Mouse (Mus musculus): ENCODE data around the gene Aimp2. TPM values are rescaled to one million over a fixed set of nuclear protein-coding genes. Genes with fewer than 3 reads are reported as not detected.

The Aimp2 gene
- polyA plus RNA-seq, 1 experiment from 2014 or later, result 95.5 TPM

- ATAC-seq (replicated peaks; ENCODE audit: insufficient number of reproducible peaks, low FRiP score, low TSS enrichment), result no peak; the same call in 1 of the 2 replicates
- Histone ChIP-seq H3K9me3 (replicated peaks; ENCODE audit: control insufficient read depth, low read length) (no peaks in the 10 kb centered on the region), H3K27me3 (ENCODE audit: control insufficient read depth, insufficient read depth, low read length) (no peaks in the 10 kb centered on the region), H3K4me3 (ENCODE audit: low read depth, low read length) (no peak overlapping the region), H3K9ac (ENCODE audit: low read depth, low read length) (no peak overlapping the region), H3K36me3 (ENCODE audit: control insufficient read depth, insufficient read depth, low read length) (peaks cover 14% of the 10 kb centered on the region), H3K4me2 (no peak overlapping the region), H3K4me1 (ENCODE audit: control insufficient read depth, insufficient read depth, low read length) (no peaks in the 10 kb centered on the region), H3K27ac (ENCODE audit: low read depth, low read length) (no peak overlapping the region)
- WGBS (ENCODE audit: insufficient replicate concordance), result 43% methylated on average over 9 of the region's 9 CpGs
These were observed 17.3 kb downstream of the Aimp2 start for GRCm38 (mm10) chr5:143892255-143892886.

- Histone ChIP-seq H3K36me3 (ENCODE audit: control insufficient read depth, insufficient read depth, low read length) (peaks cover 28% of the 10 kb centered on the region), H3K9ac (ENCODE audit: low read depth, low read length) (no peak overlapping the region), H3K4me2 (no peak overlapping the region), H3K9me3 (replicated peaks; ENCODE audit: control insufficient read depth, low read length) (no peaks in the 10 kb centered on the region), H3K4me3 (ENCODE audit: low read depth, low read length) (no peak overlapping the region), H3K4me1 (ENCODE audit: control insufficient read depth, insufficient read depth, low read length) (no peaks in the 10 kb centered on the region), H3K27ac (ENCODE audit: low read depth, low read length) (no peak overlapping the region), H3K27me3 (ENCODE audit: control insufficient read depth, insufficient read depth, low read length) (no peaks in the 10 kb centered on the region)
- WGBS (ENCODE audit: insufficient replicate concordance), result 69% methylated on average over 6 of the region's 6 CpGs
- no peak for ATAC-seq (replicated peaks; ENCODE audit: insufficient number of reproducible peaks, low FRiP score, low TSS enrichment)
These were observed 18.9 kb downstream of the Aimp2 start for GRCm38 (mm10) chr5:143890741-143891140.

- Histone ChIP-seq H3K4me3 (ENCODE audit: low read depth, low read length) (no peak overlapping the region), H3K27me3 (ENCODE audit: control insufficient read depth, insufficient read depth, low read length) (no peaks in the 10 kb centered on the region), H3K4me1 (ENCODE audit: control insufficient read depth, insufficient read depth, low read length) (no peaks in the 10 kb centered on the region), H3K36me3 (ENCODE audit: control insufficient read depth, insufficient read depth, low read length) (peaks cover 45% of the 10 kb centered on the region), H3K9ac (ENCODE audit: low read depth, low read length) (no peak overlapping the region), H3K4me2 (no peak overlapping the region), H3K9me3 (replicated peaks; ENCODE audit: control insufficient read depth, low read length) (no peaks in the 10 kb centered on the region), H3K27ac (ENCODE audit: low read depth, low read length) (no peak overlapping the region)
- 93% methylated on average over 3 of the region's 3 CpGs for WGBS (ENCODE audit: insufficient replicate concordance)
- ATAC-seq (replicated peaks; ENCODE audit: insufficient number of reproducible peaks, low FRiP score, low TSS enrichment), result no peak
These were observed 24.4 kb downstream of the Aimp2 start for GRCm38 (mm10) chr5:143885274-143885673.

GRCm38 (mm10) chr5:143874571-143874970 is 35.1 kb downstream of the Aimp2 start:
- Histone ChIP-seq H3K4me1 (ENCODE audit: control insufficient read depth, insufficient read depth, low read length) (no peaks in the 10 kb centered on the region), H3K36me3 (ENCODE audit: control insufficient read depth, insufficient read depth, low read length) (peaks cover 34% of the 10 kb centered on the region), H3K4me3 (ENCODE audit: low read depth, low read length) (no peak overlapping the region), H3K4me2 (no peak overlapping the region), H3K27me3 (ENCODE audit: control insufficient read depth, insufficient read depth, low read length) (no peaks in the 10 kb centered on the region), H3K9me3 (replicated peaks; ENCODE audit: control insufficient read depth, low read length) (no peaks in the 10 kb centered on the region), H3K27ac (ENCODE audit: low read depth, low read length) (no peak overlapping the region), H3K9ac (ENCODE audit: low read depth, low read length) (no peak overlapping the region)
- no peak; the same call in 1 of the 2 replicates for ATAC-seq (replicated peaks; ENCODE audit: insufficient number of reproducible peaks, low FRiP score, low TSS enrichment)
- WGBS (ENCODE audit: insufficient replicate concordance), result 66% methylated on average over 4 of the region's 4 CpGs

GRCm38 (mm10) chr5:143871547-143872169 is 38.0 kb downstream of the Aimp2 start:
- no peaks in the 10 kb centered on the region for H3K9me3 ChIP-seq (replicated peaks; ENCODE audit: control insufficient read depth, low read length)
- H3K9ac ChIP-seq (ENCODE audit: low read depth, low read length), result no peak overlapping the region
- peaks cover 17% of the 10 kb centered on the region for H3K36me3 ChIP-seq (ENCODE audit: control insufficient read depth, insufficient read depth, low read length)
- H3K4me1 ChIP-seq (ENCODE audit: control insufficient read depth, insufficient read depth, low read length), result no peaks in the 10 kb centered on the region
- WGBS (ENCODE audit: insufficient replicate concordance), result 91% methylated on average over 11 of the region's 11 CpGs
- no peak for ATAC-seq (replicated peaks; ENCODE audit: insufficient number of reproducible peaks, low FRiP score, low TSS enrichment)
- no peaks in the 10 kb centered on the region for H3K27me3 ChIP-seq (ENCODE audit: control insufficient read depth, insufficient read depth, low read length)
- H3K4me2 ChIP-seq, result no peak overlapping the region
- no peak overlapping the region for H3K4me3 ChIP-seq (ENCODE audit: low read depth, low read length)
- no peak overlapping the region for H3K27ac ChIP-seq (ENCODE audit: low read depth, low read length)

Other genes starting within 250 kb of the Aimp2 start
- gene Usp42, start 177.6 kb downstream of the Aimp2 start, polyA plus RNA-seq (2014; fragmentation: Nextera tagmentation; extraction: Ambion mirVana), result 14.3 and 16.2 TPM in 2 replicates
- gene Eif2ak1, start 92.1 kb downstream of the Aimp2 start, polyA plus RNA-seq (2014; fragmentation: Nextera tagmentation; extraction: Ambion mirVana), result 40.9 and 41.6 TPM in 2 replicates
- 0.21 and 0.47 TPM in 2 replicates for gene Ankrd61, start 12.2 kb downstream of the Aimp2 start, polyA plus RNA-seq (2014; fragmentation: Nextera tagmentation; extraction: Ambion mirVana)
- 27.4 and 27.8 TPM in 2 replicates for gene Pms2, start 117 bp upstream of the Aimp2 start, polyA plus RNA-seq (2014; fragmentation: Nextera tagmentation; extraction: Ambion mirVana)
- 0.62 and 0.82 TPM in 2 replicates for gene Gm42421, start 18.3 kb upstream of the Aimp2 start, polyA plus RNA-seq (2014; fragmentation: Nextera tagmentation; extraction: Ambion mirVana)
- gene Rsph10b, start 23.2 kb upstream of the Aimp2 start, polyA plus RNA-seq (2014; fragmentation: Nextera tagmentation; extraction: Ambion mirVana), result 0.43 and 1.5 TPM in 2 replicates
- gene Ccz1, start 105.0 kb upstream of the Aimp2 start, polyA plus RNA-seq (2014; fragmentation: Nextera tagmentation; extraction: Ambion mirVana), result 67.2 and 72.1 TPM in 2 replicates
- gene Ocm, start 116.8 kb upstream of the Aimp2 start, polyA plus RNA-seq (2014; fragmentation: Nextera tagmentation; extraction: Ambion mirVana), result not detected in 2 replicates
- gene Lmtk2, start 190.6 kb upstream of the Aimp2 start, polyA plus RNA-seq (2014; fragmentation: Nextera tagmentation; extraction: Ambion mirVana), result 5.1 and 5.2 TPM in 2 replicates